Mouse (Mus musculus): ENCODE data around the gene Pole4.
A peak's percentile ranks its signal among the peaks of the same experiment; 100 is the strongest.

Pole4 gene

GRCm38 (mm10) chr6:82613201-82613600, 92.0 kb downstream of the Pole4 start:
- DNase-seq (ENCODE audit: inconsistent ontology term) = no peak

GRCm38 (mm10) chr6:82611049-82611448, 94.1 kb downstream of the Pole4 start:
- DNase-seq (ENCODE audit: inconsistent ontology term) = no peak

- no peak for DNase-seq (ENCODE audit: inconsistent ontology term)
Observed at GRCm38 (mm10) chr6:82609339-82609926, 95.7 kb downstream of the Pole4 start.

GRCm38 (mm10) chr6:82608756-82609155, 96.4 kb downstream of the Pole4 start:
- no peak for DNase-seq (ENCODE audit: inconsistent ontology term)

GRCm38 (mm10) chr6:82604791-82605190, 100.4 kb downstream of the Pole4 start:
- no peak for DNase-seq (ENCODE audit: inconsistent ontology term)

- peak; percentile 54 for DNase-seq (ENCODE audit: inconsistent ontology term)
Observed at GRCm38 (mm10) chr6:82603665-82604064, 101.5 kb downstream of the Pole4 start.

GRCm38 (mm10) chr6:82603228-82603627, 101.9 kb downstream of the Pole4 start:
- no peak for DNase-seq (ENCODE audit: inconsistent ontology term)

- peak; percentile 40 for DNase-seq (ENCODE audit: inconsistent ontology term)
Observed at GRCm38 (mm10) chr6:82595461-82596090, 109.6 kb downstream of the Pole4 start.

GRCm38 (mm10) chr6:82589387-82589786, 115.8 kb downstream of the Pole4 start:
- peak; percentile 86 for DNase-seq (ENCODE audit: inconsistent ontology term)

GRCm38 (mm10) chr6:82585396-82585795, 119.8 kb downstream of the Pole4 start:
- no peak for DNase-seq (ENCODE audit: inconsistent ontology term)

- no peak for DNase-seq (ENCODE audit: inconsistent ontology term)
Observed at GRCm38 (mm10) chr6:82575445-82575844, 129.7 kb downstream of the Pole4 start.

Data from Muller cell, postnatal 12 days (primary cell).